Mouse (Mus musculus) cerebellum, adult (tissue): ENCODE measurements around the gene Adcy5.

ENCODE experiments used
- ATAC-seq: cut with Nextera tagmentation; 2 replicates; pipeline ENCODE4 v1.9.2; 2017; ENCODE audit warnings: mild to moderate bottlenecking, moderate library complexity, mixed read lengths; ENCODE audit not compliant: insufficient number of reproducible peaks, low FRiP score, low TSS enrichment

The Adcy5 gene

DNA sequence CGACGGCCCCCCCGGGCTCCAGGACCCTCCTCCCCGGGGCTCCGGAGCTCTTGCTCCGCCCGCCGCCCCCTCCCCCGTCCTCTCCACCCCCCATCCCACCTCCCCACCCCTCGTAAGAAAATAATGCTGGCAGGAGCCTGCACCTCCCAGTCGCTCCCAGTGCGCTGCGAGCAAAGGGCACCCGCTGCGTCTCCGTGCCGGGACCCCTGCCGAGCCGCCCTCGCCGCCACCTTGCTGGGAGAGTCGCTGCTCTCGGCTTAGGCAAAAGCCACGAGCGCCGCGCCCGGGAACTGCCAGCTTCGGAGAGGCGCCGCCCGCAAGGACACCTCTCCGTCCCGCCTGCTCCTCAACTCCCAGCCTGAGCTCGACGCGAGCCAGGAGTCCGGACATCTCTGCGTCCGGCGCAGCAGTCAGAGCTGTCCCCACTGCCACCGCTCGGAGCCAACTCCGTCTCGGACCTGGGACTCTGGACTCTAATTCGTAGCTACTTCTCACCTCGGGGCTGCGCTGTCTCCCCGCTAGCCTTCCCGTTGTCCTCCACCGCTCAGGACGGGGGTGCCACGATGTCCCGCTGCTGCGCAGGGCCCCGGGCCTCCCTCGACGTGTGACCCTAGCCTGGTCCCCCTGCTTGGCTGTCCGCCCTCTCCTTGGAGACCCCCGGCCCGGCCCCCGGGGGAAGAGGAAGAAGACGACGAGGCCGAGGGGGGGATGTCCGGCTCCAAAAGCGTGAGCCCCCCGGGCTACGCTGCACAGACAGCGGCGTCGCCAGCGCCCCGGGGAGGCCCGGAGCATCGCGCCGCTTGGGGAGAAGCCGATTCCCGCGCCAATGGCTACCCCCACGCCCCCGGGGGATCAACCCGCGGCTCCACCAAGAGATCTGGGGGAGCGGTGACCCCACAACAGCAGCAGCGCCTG, 971 bp downstream of the Adcy5 start:
- peak; percentile 37; the same call in 1 of the 2 replicates for ATAC-seq

DNA sequence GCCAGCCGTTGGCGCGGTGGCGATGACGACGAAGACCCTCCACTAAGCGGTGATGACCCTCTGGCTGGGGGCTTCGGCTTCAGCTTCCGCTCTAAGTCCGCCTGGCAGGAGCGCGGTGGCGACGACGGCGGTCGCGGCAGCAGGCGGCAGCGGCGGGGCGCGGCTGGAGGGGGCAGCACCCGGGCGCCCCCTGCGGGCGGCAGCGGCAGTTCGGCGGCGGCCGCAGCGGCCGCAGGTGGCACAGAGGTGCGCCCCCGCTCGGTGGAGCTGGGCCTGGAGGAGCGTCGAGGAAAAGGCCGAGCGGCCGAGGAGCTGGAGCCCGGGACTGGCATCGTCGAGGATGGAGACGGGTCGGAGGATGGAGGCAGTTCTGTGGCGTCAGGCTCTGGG, 1.6 kb downstream of the Adcy5 start:
- ATAC-seq, result no peak

DNA sequence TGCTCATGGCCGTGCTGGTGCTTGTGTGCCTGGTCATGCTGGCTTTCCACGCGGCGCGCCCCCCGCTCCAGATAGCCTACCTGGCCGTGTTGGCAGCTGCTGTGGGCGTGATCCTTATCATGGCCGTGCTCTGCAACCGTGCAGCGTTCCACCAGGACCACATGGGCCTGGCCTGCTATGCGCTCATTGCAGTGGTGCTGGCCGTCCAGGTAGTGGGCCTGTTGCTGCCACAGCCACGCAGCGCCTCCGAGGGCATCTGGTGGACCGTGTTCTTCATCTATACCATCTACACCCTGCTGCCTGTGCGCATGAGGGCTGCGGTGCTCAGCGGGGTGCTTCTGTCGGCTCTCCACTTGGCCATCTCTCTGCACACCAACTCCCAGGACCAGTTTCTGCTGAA, 2.2 kb downstream of the Adcy5 start:
- ATAC-seq, result no peak

DNA sequence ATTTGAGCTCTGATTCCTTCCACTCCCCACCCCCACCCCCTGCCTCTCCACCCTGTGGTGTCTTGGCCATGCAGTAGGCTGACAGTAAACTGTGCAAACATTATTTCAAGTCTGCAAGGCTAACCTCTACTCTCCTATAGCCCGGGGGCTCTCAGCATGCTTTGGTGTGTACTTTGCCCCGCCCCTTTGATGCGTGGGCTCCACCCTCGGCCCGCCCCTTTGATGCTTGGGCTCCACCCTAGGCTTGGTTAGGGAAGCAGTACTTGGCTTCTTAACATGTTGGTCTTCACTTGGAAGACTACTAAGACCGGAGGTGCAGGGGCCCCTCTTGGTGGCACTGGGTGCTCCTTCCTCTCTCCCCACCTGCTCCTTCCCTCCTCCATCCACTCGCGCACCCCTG, 4.9 kb downstream of the Adcy5 start:
- ATAC-seq, result no peak

DNA sequence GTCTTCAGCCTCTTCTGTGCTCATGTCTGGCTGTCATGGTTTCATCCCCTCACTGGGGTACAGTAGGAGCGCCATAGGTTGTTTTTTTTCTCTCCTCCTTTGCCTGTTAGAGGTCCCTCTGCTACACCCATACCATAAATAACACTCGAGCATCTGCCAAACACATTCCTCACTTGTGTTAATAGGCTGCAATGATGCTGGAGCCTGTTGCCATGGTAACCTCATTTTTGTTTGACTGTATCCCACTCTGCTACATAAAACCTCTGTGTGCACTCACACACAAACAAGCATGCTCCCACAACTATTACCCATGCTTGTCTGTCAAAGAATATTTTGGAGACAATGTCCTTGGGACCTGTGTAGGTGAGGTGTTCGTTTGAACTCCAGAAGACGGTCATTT, 5.3 kb downstream of the Adcy5 start:
- ATAC-seq, result no peak

DNA sequence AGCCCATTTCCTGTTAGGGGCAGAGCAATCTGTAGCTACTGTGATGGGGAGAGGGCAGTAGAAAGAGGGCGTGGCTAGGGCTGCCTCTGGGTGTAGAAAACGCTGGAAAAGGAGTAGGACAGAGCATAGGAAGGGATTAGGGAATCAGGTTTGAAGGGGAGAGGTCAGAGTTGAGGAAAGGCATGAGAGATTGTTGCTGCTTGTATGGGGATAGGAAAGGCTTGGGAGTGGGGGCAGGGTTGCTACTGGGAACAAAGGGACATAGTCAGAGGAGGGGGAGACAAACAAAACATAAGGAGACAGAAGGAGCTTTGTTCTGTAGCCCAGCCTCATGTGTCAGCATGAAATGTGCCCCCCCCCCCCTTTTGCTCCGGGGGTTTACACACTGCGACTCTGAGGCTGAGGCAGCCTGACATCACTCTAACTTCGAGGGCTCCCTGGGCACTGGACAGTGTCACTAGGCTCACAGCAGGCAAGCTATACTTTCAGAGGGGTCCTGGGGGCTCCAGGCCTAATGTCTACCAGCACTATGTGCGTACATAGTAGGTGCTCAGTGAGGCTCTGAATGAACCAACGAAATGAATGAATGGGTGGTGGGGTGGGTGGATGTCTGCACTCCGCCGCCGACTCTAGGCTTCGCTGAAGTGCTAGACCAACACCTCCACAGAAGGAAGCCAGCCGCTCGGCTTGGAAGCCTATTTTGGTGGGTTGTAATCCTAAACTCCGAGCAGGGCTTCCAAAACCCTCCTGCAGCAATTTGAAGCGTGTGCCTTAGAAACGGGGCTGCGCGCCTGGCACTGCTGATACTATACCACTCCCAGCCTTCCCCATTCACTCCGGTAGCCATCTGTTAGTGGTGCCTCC, 9.9 kb downstream of the Adcy5 start:
- no peak for ATAC-seq

DNA sequence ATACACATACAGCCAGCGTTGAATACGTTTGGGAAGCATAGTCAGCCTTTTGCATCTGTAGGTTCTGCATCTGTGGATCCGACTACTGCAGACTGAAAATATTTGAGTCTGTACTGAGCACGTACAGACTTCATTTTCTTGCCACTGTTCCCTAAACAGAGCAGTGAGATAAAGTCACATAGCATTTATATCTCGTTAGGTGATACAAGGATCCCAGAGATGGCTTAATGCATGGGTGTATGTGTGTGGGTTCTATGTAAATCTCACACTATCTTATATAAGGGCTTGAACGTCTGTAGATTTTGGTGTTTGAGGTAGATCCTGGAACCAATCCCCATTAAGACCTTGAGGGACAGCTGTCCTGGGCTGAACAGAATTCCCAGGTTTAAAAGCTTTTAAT, 10.7 kb downstream of the Adcy5 start:
- ATAC-seq, result no peak

DNA sequence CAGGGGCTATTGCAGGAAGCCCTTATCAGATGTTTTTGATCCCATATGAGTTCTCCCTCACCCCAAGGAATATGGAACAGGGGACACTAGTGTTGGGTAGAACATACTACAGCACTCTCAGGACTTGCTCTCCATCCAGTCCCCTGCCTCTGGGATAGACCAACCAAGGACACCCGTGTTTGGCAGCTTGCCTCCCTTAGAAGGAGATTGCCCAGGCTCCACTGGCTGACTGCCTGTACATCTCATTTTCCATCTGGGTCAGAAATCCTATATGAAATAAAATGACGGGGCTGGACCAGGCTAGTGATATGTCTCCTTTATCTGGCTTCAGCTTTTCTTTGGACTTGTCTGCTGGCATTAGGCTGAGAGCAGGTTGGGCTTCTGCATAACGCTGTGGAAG, 11.1 kb downstream of the Adcy5 start:
- ATAC-seq, result peak; percentile 54

DNA sequence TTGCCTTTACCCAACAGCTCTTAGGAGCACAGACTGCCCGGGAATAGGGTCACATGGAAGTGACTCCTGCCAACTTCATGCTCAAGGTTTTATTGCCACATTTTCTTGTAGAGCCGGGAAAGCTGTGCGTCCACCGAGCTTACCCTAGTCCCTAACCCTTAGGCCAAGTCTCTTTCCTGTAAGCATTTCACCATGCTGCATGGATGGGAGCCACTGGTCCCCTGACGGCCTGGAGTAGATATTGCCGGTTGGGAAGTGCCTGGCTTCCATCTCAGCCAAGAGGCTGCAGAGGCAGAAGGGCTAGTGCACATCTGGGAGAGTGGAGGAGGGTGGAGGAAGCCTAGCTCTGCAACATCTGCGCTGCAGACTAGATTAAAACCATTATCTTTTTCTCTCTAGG, 14.8 kb downstream of the Adcy5 start:
- no peak for ATAC-seq

DNA sequence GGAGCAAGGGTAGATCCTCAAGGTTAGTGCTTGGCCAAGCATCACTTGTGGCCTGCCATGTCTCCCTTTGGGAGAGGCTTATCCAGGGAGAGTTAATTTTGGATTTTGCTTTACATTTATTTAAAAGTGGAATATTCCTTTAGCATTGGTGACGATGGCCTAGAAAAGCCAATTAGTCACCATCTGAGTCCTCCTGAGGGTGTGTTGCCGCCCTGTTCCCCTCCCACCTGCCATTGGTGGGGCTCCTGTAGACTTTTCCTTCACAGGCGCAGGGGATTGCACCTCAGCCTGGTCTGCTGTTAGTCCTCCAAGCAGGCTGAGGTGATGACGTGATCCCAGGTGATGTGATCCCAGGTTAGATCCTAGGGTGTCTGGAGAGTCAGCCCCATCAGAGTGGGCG, 17.5 kb downstream of the Adcy5 start:
- ATAC-seq, result no peak

DNA sequence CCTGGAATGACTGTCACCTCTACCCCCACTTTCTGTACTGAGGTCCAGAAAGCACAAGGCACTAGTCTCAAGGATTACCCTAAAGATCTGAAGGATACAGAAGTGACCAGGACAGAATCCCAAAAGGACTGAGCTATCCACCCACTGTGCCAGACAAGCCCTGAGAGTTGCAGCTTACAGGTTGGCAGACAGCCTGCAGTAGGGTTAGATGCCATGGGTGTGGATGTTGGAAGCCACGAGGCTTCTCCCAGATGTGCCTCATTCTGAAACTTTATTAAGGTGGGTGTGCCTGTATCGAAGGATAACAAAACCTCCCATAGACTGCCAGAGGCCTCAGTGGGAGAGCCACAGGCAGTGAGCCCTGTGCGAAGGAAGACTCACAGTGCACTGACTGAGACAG, 23.8 kb downstream of the Adcy5 start:
- peak; percentile 22; the same call in 1 of the 2 replicates for ATAC-seq

DNA sequence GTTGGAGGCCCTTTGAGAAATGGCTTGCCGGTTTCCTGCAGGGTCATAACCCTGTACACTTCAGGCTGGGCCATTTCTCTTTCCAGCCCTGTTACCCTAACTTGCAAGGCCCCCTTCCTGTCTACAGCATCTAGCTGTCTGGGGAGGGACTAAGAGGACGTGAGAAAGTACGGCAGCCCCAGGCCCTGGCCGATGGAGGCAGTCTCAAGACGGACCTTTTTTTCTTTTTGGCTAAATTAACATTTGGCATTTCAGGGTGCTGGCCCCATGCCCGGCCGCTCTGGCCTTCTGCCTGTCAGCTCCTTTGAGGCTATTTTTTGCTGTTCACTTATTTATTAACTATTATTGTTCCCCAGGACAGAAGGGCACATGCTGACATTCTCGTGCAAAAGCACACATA, 24.4 kb downstream of the Adcy5 start:
- ATAC-seq, result peak; percentile 43; the same call in 1 of the 2 replicates

DNA sequence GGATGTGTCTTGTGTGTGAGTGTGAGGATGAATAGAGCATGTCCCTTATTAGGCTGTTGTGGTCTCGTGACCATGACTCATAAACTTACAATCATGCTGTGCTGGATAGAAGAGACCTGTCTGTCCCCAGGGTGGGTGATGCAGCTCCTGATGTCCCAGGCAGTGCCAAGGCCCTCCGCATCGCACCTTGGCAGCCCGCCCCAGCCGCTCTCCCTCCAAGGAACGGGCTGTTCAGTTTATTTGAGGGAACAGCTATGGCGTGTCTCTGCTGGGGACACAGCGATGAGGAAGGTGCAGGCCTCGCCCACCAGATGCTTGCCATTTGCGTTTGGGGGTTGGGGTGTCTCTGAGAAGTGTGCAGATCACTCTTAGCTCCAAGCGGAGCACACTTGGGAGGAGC, 28.5 kb downstream of the Adcy5 start:
- ATAC-seq, result no peak

DNA sequence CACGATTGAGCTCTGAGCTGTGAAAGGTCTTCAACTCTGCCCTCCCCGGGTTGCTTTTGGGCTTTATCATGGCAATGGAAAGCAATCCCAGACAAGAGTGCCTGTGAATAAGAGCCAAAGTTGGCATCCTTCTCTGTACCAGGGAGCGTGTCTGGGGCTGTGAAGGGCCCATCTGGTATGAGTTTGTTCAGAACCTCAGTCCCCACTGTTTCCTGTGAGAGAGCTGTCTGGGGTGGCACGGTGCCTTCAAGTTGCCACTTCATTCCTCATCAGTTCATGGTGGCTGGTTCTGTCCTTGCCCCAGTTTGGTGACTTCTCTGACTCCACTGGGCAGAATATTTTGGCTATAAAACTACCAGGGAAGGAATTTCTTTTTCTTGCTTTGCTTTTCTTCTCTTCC, 33.4 kb downstream of the Adcy5 start:
- ATAC-seq, result no peak

DNA sequence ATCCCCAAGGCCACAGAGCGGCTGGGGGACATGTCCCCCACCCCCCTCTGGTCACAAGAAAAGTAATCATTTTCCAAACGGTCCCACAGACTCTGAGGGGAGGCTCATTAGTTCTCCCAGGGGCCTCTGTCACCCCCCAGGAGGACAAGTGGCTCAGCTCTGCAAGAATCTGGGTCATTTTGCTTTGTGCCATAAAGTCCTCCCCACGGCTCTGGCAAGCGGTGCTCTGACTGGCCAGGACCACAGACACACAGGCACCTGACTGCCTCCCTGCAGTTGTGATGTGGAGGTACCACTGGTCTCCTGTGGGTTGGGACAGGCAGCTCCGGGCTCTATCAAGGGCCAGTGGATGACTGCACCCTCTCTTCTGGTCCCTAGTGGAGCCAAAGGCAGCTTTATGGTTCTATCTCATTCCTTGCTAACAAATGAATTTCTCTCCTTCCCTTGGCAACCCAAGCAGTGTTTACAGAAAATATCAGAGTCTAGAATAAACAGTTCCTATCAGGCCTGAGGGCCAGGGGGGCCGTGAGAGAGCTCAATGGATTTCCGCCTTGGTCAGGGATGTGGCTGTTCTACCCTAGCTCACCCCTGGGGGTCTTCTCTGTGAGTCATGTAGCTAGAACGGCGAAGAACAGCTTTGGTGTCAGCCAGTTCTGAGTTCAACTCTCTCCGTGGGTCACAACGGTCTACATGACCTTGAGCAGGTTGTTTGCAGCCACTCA, 34.9 kb downstream of the Adcy5 start:
- ATAC-seq, result no peak

DNA sequence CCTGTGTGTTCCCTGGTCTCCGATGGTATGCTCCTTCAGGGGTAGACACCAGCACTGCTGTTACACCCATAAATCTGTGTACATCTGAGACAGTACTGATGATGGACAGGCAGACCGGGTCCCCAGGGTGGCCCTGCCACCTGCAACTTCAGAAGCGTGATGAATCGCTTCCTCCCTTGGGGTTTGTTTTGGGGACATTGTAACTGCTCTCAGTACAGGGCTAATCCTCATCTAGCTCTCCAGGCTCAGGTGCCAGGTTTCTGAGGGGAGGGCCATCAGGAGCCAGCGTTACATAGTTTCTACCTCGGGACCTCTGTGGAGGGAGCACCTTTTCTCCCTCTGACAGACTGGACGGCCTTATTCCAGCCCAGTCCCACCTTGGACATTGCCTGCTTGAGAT, 36.1 kb downstream of the Adcy5 start:
- ATAC-seq, result no peak

DNA sequence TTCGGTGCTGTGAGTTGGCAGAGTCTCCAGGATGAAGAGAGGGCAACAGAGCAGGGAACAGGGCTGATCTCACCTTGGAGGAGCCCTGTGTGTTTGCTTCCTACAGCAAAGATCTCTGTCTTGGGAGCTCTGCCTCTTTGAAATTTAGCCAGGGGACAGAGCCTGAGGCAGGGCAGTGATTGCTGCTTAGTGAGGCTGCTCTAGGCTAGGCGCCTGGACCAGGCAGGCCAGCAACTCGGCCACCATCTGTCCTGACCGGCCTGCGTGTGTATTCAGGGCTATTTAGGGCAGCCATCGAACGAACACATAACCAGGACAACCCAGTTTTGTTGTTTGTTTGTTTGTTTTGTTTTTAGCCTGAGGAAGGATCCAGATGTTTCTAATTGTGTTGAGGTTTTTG, 36.6 kb downstream of the Adcy5 start:
- peak; percentile 53 for ATAC-seq

DNA sequence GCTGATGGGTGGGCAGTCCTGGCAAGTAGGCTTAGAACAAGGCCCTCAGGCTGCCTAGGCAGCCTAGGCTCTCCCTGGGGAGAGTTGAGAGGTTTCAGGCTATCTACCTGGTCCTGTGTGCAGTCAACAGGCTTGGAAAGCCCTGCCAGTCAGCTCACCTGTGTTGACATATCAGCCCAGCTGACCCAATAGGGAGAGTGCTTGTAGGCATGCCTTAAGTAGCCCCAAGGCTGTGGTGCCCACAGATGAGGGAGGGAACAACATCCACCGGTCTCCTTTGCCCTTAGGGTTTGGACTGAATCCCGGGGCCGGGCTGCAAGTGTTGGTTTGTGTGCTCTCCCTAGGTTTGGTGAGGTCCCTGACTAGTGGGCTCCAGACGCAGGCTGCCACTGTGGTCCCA, 37.8 kb downstream of the Adcy5 start:
- no peak for ATAC-seq

DNA sequence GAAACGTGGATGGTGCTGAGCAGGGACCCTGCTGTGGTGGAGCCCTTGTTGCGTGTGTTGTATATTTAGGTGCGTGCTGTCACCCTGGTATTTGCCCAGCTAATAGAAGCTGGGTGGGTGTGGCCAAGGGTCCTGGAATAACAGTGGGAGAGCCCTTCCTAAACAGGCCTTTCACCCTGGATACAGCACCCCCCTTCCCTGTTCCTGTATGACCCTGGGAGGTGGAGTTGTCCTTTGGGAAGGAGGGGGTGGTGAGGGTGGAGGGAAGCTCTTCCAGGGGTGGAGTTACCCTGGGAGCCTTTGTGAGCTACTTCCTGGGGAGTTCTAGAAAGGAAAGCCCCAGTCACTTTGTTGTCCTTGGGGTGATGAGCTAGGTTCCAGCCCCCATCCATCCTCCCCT, 38.7 kb downstream of the Adcy5 start:
- no peak for ATAC-seq

DNA sequence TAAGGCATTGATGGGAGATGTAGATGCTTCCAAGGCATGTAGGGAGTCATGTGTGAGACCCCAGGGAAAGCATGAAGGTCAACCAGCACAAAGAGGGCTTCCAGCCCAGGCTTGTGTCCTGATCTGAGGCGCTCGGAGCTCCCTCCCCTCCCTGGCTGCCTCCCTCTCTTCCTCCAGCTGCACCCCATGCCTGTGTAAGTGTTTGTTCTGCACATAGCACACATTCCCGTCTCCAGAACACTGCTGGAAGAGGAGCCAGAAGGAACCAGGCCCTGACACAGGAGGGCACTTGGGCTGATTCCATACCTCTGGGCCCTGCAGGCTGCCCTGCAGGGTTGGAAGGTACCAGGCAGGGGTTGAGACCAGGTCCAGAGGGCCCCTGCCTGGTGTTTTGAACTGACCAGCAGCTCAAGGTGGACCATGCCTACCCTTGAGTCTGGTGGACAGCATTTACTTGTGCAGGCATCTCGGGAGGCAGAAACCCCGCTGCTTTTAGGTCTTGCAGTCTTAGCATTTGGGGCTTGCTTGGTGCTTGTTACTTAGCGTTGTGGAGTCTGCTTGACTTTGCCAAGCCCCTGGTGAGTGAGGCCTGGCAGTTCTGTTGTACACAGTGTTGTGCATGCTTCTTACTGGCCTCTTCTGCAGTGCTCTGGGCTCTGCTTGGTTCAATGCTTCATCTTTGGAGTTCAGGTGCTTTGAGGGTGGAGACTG, 45.2 kb downstream of the Adcy5 start:
- no peak for ATAC-seq
